7 mouse cellular contexts compared by ENCODE assay signal in the genomic region with DNA sequence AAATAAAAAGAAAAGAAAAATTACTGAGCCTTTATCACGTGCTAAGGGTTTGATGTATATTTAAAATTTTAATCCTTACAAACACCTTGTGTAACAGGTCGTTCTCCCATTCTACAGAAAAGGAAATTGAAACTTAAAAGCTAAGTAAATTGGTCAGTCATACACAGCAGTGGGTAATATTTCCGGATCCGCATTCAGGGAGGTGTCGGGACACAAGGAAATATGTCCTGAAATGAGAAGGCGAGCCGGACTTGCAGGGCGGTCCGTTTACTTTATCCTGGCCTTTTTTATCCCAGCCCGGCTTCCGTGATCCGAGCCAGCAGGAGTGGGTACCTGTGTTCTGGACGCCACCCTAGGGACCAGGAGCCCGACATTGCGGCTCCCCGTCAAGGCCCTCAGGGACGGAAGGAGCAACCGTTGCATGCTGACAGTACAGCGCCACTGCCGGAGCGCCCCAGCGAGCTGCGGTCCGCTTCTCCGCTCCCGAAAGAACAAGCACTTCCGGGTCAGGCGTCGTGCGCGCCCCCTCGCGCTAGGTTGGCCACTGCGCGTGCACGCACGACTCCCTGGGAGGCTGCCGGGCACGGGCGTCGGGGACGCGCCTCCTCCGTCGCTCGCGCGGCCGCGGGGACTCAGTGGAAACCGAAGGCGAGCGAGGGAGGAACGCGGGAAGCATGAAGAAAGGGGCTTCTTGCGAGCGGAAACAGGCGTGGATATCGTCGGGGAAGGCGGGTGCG. TPM values are rescaled to one million over a fixed set of nuclear protein-coding genes. Genes with fewer than 3 reads are reported as not detected.
DNase-seq lines count a peak whose midpoint lies in the region; ATAC-seq lines count a peak whose summit lies in the region.

Cutc (plus strand) TSS at position 508 of the 737 bp plus-strand sequence.
Cox15 (minus strand) TSS at position 512 of the 737 bp plus-strand sequence.

- no peaks in the 10 kb centered on the region for H3K27me3 ChIP-seq in embryonic facial prominence, embryonic 11.5 days (ENCODE audit: control insufficient read depth, insufficient read depth, low read length)
- H3K27me3 ChIP-seq in limb, embryonic 10.5 days (ENCODE audit: low read depth, poor library complexity, severe bottlenecking), result no peaks in the 10 kb centered on the region
- no peaks in the 10 kb centered on the region for H3K27me3 ChIP-seq in midbrain, embryonic 13.5 days

- peak within 1 kb of the TSS; percentile 48 for H3K4me3 ChIP-seq in embryonic facial prominence, embryonic 11.5 days (ENCODE audit: low read depth, low read length)
- H3K4me3 ChIP-seq in limb, embryonic 10.5 days, result peak within 1 kb of the TSS; percentile 75
- peak within 1 kb of the TSS; percentile 70 for H3K4me3 ChIP-seq in midbrain, embryonic 13.5 days (replicated peaks)

- H3K9me3 ChIP-seq in embryonic facial prominence, embryonic 11.5 days (replicated peaks; ENCODE audit: control insufficient read depth, low read length), result no peaks in the 10 kb centered on the region
- no peaks in the 10 kb centered on the region for H3K9me3 ChIP-seq in limb, embryonic 10.5 days (replicated peaks)
- no peaks in the 10 kb centered on the region for H3K9me3 ChIP-seq in midbrain, embryonic 13.5 days

- ATAC-seq in embryonic facial prominence, embryonic 11.5 days (replicated peaks; ENCODE audit: insufficient number of reproducible peaks, low FRiP score, low TSS enrichment, low read depth), result peak; percentile 89
- ATAC-seq in granulocyte monocyte progenitor cell, adult 5-6 weeks (replicated peaks; ENCODE audit: poor library complexity, severe bottlenecking), result peak; percentile 90
- peak; percentile 94 for ATAC-seq in midbrain, embryonic 13.5 days

- DNase-seq in adrenal gland, postnatal 14 days, result peak; percentile 99
- DNase-seq in embryonic facial prominence, embryonic 11.5 days (ENCODE audit: low spot score), result peak; percentile 98
- DNase-seq in kidney, adult 11 months, result peak; percentile 97
- peak; percentile 99 for DNase-seq in limb, embryonic 10.5 days (ENCODE audit: low spot score)
- peak; percentile 92 for DNase-seq in spleen, adult 12 weeks (ENCODE audit: low spot score)

- under 1% methylated on average over 62 of the region's 62 CpGs for WGBS in embryonic facial prominence, embryonic 11.5 days
- under 1% methylated on average over 62 of the region's 62 CpGs for WGBS in limb, embryonic 10.5 days
- WGBS in midbrain, embryonic 13.5 days, result under 1% methylated on average over 59 of the region's 62 CpGs

- H3K4me2 ChIP-seq in embryonic facial prominence, embryonic 11.5 days (ENCODE audit: low read depth, low read length), result peak within 1 kb of the TSS; percentile 34
- H3K4me2 ChIP-seq in midbrain, embryonic 13.5 days (replicated peaks), result peak within 1 kb of the TSS; percentile 63

- H3K36me3 ChIP-seq in embryonic facial prominence, embryonic 11.5 days (replicated peaks; ENCODE audit: control insufficient read depth, insufficient read depth, low read depth, low read length), result no peaks in the 10 kb centered on the region
- H3K36me3 ChIP-seq in limb, embryonic 10.5 days, result peaks cover 34% of the 10 kb centered on the region
- peaks cover 19% of the 10 kb centered on the region for H3K36me3 ChIP-seq in midbrain, embryonic 13.5 days

- peak within 1 kb of the TSS; percentile 82 for H3K9ac ChIP-seq in embryonic facial prominence, embryonic 11.5 days (replicated peaks; ENCODE audit: low read length)
- H3K9ac ChIP-seq in midbrain, embryonic 13.5 days (replicated peaks), result peak within 1 kb of the TSS; percentile 78

- H3K4me1 ChIP-seq in embryonic facial prominence, embryonic 11.5 days (ENCODE audit: control insufficient read depth, insufficient read depth, low read length), result no peaks in the 10 kb centered on the region
- peaks cover 15% of the 10 kb centered on the region for H3K4me1 ChIP-seq in limb, embryonic 10.5 days
- peaks cover 18% of the 10 kb centered on the region for H3K4me1 ChIP-seq in midbrain, embryonic 13.5 days (replicated peaks)

- peak within 1 kb of the TSS; percentile 85 for H3K27ac ChIP-seq in embryonic facial prominence, embryonic 11.5 days (replicated peaks; ENCODE audit: low read depth, low read length)
- peak within 1 kb of the TSS; percentile 96 for H3K27ac ChIP-seq in limb, embryonic 10.5 days
- peak within 1 kb of the TSS; percentile 96 for H3K27ac ChIP-seq in midbrain, embryonic 13.5 days

RNA-seq across cellular contexts. Expression of gene Cutc, which starts in this region (rescaled TPM):
- total RNA-seq in adrenal gland, postnatal 14 days (2021), result 14.9 and 18.0 TPM in 2 replicates
- polyA plus RNA-seq in embryonic facial prominence, embryonic 11.5 days (2014; fragmentation: Nextera tagmentation; extraction: Ambion mirVana), result 15.0 and 15.3 TPM in 2 replicates
- total RNA-seq in granulocyte monocyte progenitor cell, adult 5-6 weeks (2014; fragmentation: Nextera tagmentation), result 29.7 and 33.8 TPM in 2 replicates
- 22.3 and 46.1 TPM in 2 replicates for total RNA-seq in granulocyte monocyte progenitor cell, adult 5-6 weeks (2017)
- polyA plus RNA-seq in limb, embryonic 10.5 days (2016; fragmentation: Nextera tagmentation; extraction: Ambion mirVana), result 12.3 and 13.1 TPM in 2 replicates
- 8.4 and 9.8 TPM in 2 replicates for polyA plus RNA-seq in midbrain, embryonic 13.5 days (2015; fragmentation: Nextera tagmentation; extraction: Ambion mirVana)

RNA-seq across cellular contexts. Expression of gene Cox15, which starts in this region (rescaled TPM):
- 31.8 and 32.4 TPM in 2 replicates for total RNA-seq in adrenal gland, postnatal 14 days (2021)
- 7.2 and 7.3 TPM in 2 replicates for polyA plus RNA-seq in embryonic facial prominence, embryonic 11.5 days (2014; fragmentation: Nextera tagmentation; extraction: Ambion mirVana)
- 9.6 and 12.8 TPM in 2 replicates for total RNA-seq in granulocyte monocyte progenitor cell, adult 5-6 weeks (2014; fragmentation: Nextera tagmentation)
- total RNA-seq in granulocyte monocyte progenitor cell, adult 5-6 weeks (2017), result 14.7 and 17.1 TPM in 2 replicates
- 14.6 and 15.4 TPM in 2 replicates for polyA plus RNA-seq in limb, embryonic 10.5 days (2016; fragmentation: Nextera tagmentation; extraction: Ambion mirVana)
- 12.0 and 12.7 TPM in 2 replicates for polyA plus RNA-seq in midbrain, embryonic 13.5 days (2015; fragmentation: Nextera tagmentation; extraction: Ambion mirVana)

Comparison
In these comparisons a context has a peak if more than half of its experiments do, and no peak if none do; other contexts are left out.
1. Peak in every context shown above with its lines: DNase-seq, ATAC-seq, H3K4me3 ChIP-seq and H3K27ac ChIP-seq.